Mouse (Mus musculus) erythroblast, embryonic 14.5 days (primary cell): Measurements from ENCODE around the gene Serping1.

Experiments
- GATA1 ChIP-seq: IDR thresholded peaks from 2 replicates; pipeline ENCODE4 v1.6.1; 2012; ENCODE audit warnings: low read length, inconsistent platforms, mixed read lengths
- TAL1 ChIP-seq: IDR thresholded peaks from 3 replicates; pipeline ENCODE4 v1.6.1; 2012; ENCODE audit warnings: low read length, inconsistent platforms, mixed read lengths

GRCm38 (mm10) chr2:84798493-84798921 lies 23.3 kb upstream of the Serping1 start, which contains the start of gene Ube2l6:
- TF ChIP-seq GATA1: peak; percentile 90
- peak; percentile 92 for TF ChIP-seq TAL1
